Mouse (Mus musculus) embryo, embryonic 11.5 days (tissue): ENCODE data around the gene Cts3.
"Not testable (repeated sequence)": the region's sequence is repeated elsewhere in the genome, so short reads cannot be mapped to it uniquely, and the experiment has no call there.

Experiments used
- DNase-seq: peaks from one replicate; pipeline ENCODE4 v3.0.0-alpha.2; 2012; ENCODE audit warnings: low read depth, low spot score

The Cts3 gene

DNA sequence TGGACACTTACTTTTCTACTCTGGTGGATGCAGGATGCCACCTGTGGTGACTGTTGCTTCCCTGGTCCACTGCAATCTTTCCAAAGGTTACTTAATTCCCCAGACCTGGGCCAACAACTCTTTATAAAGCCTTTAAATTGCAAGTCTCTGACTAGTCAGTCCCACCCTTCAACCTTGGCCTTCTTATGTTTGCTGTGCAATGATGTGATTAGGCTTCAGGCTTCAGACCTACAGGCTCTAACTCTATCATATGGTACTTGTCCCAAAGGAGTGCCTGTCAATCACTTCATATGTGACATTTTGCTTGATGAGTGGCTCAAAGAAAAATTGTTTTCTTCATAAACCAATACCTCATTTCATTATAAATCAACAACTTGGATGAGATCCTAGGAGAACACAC lies at the start of gene Cts3:
Gene Cts3, minus strand, starts transcription at position 101 of the 400 bp plus-strand sequence.
- no peak for DNase-seq

DNA sequence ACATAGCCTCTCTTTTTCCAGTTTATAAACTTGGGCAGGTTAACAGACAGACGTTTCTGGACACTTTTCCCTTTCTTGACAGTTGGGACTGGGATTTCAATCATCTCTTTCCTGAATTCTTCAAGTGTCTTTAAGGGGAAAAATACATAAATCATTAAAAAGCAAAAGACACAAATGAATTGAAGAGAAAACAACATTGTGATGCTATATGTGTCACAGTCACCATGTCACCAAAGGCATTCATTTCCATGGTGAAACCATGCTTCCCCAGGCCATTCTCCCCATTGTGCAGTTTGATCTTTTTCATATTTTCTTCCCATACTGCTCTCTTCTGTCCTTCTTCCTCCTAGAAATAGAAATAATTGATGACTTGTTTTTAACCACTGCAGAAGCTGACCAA lies 1.9 kb downstream of the Cts3 start, which contains the start of gene Gm49352:
Gene Gm49352, minus strand, starts transcription at position 101 of the 400 bp plus-strand sequence.
- not testable (repeated sequence) for DNase-seq

DNA sequence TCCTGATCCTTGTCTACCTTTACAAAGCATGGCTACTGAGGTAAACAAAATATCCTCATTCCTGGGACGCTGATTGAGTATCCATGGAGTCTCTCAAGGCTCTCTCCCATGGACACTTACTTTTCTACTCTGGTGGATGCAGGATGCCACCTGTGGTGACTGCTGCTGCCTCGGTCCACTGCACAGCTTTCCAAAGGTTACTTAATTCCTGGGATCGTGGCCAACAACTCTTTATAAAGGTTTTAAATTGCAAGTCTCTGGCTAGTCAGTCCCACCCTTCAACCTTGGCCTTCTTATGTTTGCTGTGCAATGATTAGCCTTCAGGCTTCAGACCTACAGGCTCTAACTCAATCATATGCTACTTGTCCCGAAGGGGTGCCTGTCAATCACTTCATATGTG lies 28.3 kb downstream of the Cts3 start, which contains the start of gene Ctsm:
Gene Ctsm, minus strand, starts transcription at position 209 of the 400 bp plus-strand sequence.
- no peak for DNase-seq
